Mouse (Mus musculus): ENCODE measurements around the gene Lgals9. TPM values are rescaled to one million over a fixed set of nuclear protein-coding genes. Genes with fewer than 3 reads are reported as not detected.
A peak's percentile ranks its signal among the peaks of the same experiment; 100 is the strongest.

Gene Lgals9
- polyA plus RNA-seq, 1 experiment from 2014 or later = 52.9 TPM

GRCm38 (mm10) chr11:78929345-78929744 is 55.4 kb downstream of the Lgals9 start:
- 0 out of 2 replicates have a peak, but pooled peaks cover 5% of the 10 kb centered on the region for H3K4me1 ChIP-seq (replicated peaks; ENCODE audit: control insufficient read depth, insufficient read depth, low read length)
- no peaks in the 10 kb centered on the region for H3K36me3 ChIP-seq (ENCODE audit: control insufficient read depth, insufficient read depth, low read length)
- H3K27me3 ChIP-seq (replicated peaks; ENCODE audit: control insufficient read depth, insufficient read depth, low read length) = peaks cover 24% of the 10 kb centered on the region
- WGBS = 60% methylated on average over 5 of the region's 5 CpGs
- H3K4me2 ChIP-seq (ENCODE audit: low read length) = no peak overlapping the region
- ATAC-seq (replicated peaks; ENCODE audit: low FRiP score, low TSS enrichment, low read depth) (no peak), DNase-seq (ENCODE audit: low spot score) (no peak)
- no peak overlapping the region for H3K9ac ChIP-seq (ENCODE audit: low read length)
- no peak overlapping the region for H3K4me3 ChIP-seq (ENCODE audit: low read depth, low read length)
- no peaks in the 10 kb centered on the region for H3K9me3 ChIP-seq (ENCODE audit: control insufficient read depth, low read length)
- no peak overlapping the region for H3K27ac ChIP-seq (ENCODE audit: low read depth)

GRCm38 (mm10) chr11:78924916-78925315 is 59.8 kb downstream of the Lgals9 start:
- DNase-seq (ENCODE audit: low spot score) (peak; percentile 63), ATAC-seq (replicated peaks; ENCODE audit: low FRiP score, low TSS enrichment, low read depth) (no peak; the same call in 1 of the 2 replicates)
- Histone ChIP-seq H3K4me2 (ENCODE audit: low read length) (peak overlapping the region; percentile 59), H3K36me3 (ENCODE audit: control insufficient read depth, insufficient read depth, low read length) (no peaks in the 10 kb centered on the region), H3K27me3 (replicated peaks; ENCODE audit: control insufficient read depth, insufficient read depth, low read length) (peaks cover 36% of the 10 kb centered on the region), H3K4me3 (ENCODE audit: low read depth, low read length) (peak overlapping the region; percentile 34), H3K9me3 (ENCODE audit: control insufficient read depth, low read length) (no peaks in the 10 kb centered on the region), H3K9ac (ENCODE audit: low read length) (peak overlapping the region; percentile 25; the same call in 1 of the 2 replicates), H3K27ac (ENCODE audit: low read depth) (no peak overlapping the region), H3K4me1 (replicated peaks; ENCODE audit: control insufficient read depth, insufficient read depth, low read length) (0 out of 2 replicates have a peak, but pooled peaks cover 5% of the 10 kb centered on the region)
- WGBS = under 1% methylated on average over 37 of the region's 37 CpGs

GRCm38 (mm10) chr11:78924111-78924510 is 60.6 kb downstream of the Lgals9 start:
- H3K4me1 ChIP-seq (replicated peaks; ENCODE audit: control insufficient read depth, insufficient read depth, low read length) = 0 out of 2 replicates have a peak, but pooled peaks cover 5% of the 10 kb centered on the region
- no peak overlapping the region for H3K4me3 ChIP-seq (ENCODE audit: low read depth, low read length)
- DNase-seq (ENCODE audit: low spot score) (no peak), ATAC-seq (replicated peaks; ENCODE audit: low FRiP score, low TSS enrichment, low read depth) (no peak)
- no peaks in the 10 kb centered on the region for H3K36me3 ChIP-seq (ENCODE audit: control insufficient read depth, insufficient read depth, low read length)
- 15% methylated on average over 9 of the region's 9 CpGs for WGBS
- no peak overlapping the region for H3K4me2 ChIP-seq (ENCODE audit: low read length)
- H3K9me3 ChIP-seq (ENCODE audit: control insufficient read depth, low read length) = no peaks in the 10 kb centered on the region
- peaks cover 36% of the 10 kb centered on the region for H3K27me3 ChIP-seq (replicated peaks; ENCODE audit: control insufficient read depth, insufficient read depth, low read length)
- H3K27ac ChIP-seq (ENCODE audit: low read depth) = no peak overlapping the region
- H3K9ac ChIP-seq (ENCODE audit: low read length) = no peak overlapping the region

DNA sequence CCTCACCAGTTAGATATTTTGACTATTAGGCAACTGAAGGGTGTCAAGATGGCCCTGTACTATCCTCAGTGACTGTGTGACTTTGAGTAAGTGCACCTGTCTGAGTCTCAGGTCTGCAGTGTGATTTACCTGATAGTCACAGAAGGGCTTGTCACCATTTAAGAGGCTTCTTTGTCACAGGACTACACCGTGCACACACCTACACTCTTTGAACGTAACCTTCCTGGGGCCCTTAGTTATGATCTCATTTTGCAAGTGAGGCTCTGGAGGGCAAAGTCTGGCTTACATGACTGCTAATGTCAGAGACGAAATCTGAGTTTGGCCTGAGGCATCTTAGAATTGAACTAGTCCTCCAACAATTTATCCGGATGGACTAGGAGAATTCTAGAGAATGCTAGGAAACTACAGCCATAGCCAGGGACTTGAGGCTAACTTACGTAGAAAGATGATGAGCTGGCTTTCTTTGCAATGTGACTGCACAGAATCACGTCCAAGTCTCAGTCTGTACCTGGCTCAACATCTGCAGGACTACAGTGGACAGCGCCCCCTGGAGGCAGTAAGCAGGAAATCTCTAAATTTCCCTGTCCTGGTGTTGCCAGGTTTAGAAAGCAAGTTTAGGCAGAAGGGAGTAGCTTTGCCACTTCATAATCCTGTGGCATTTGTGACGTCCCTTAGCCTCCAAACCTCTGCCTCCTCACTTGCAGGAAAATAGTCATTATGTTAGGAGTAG is 61.9 kb downstream of the Lgals9 start:
- Histone ChIP-seq H3K4me3 (ENCODE audit: low read depth, low read length) (no peak overlapping the region), H3K4me2 (ENCODE audit: low read length) (no peak overlapping the region), H3K9ac (ENCODE audit: low read length) (no peak overlapping the region), H3K36me3 (ENCODE audit: control insufficient read depth, insufficient read depth, low read length) (no peaks in the 10 kb centered on the region), H3K9me3 (ENCODE audit: control insufficient read depth, low read length) (no peaks in the 10 kb centered on the region), H3K27ac (ENCODE audit: low read depth) (no peak overlapping the region), H3K27me3 (replicated peaks; ENCODE audit: control insufficient read depth, insufficient read depth, low read length) (peaks cover 36% of the 10 kb centered on the region), H3K4me1 (replicated peaks; ENCODE audit: control insufficient read depth, insufficient read depth, low read length) (0 out of 2 replicates have a peak, but pooled peaks cover 5% of the 10 kb centered on the region)
- WGBS = 38% methylated on average over 8 of the region's 8 CpGs
- DNase-seq (ENCODE audit: low spot score) (peak; percentile 70), ATAC-seq (replicated peaks; ENCODE audit: low FRiP score, low TSS enrichment, low read depth) (no peak)

DNA sequence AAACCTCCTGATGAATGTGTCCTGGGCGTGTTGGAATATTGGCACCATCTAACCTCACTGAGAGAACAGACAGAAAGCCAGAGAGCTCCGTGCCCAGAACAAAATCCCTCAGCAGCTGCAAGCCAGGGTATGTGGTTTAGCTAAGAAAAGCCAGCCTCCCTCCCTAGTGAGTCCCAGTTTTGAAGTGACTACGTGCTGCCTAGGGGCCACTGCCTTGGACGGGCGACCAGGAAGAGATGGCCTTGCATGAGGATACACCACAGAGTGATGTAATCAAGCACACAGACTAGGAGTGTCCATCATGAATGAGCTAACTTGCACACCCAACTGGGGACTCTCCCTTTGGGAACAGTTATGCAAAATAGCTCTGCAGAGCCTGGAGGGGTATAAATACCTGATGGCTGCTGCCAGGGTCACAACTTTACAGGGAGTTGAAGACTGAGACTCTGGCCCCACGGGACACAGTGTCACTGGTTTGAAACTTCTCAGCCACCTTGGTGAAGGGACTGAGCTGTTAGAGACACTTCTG is 64.3 kb downstream of the Lgals9 start, which contains the start of gene Nos2:
Gene Nos2 (plus strand): TSS at position 377 of the 529 bp plus-strand sequence.
- Histone ChIP-seq H3K4me2 (ENCODE audit: low read length) (no peak within 1 kb of the TSS), H3K9ac (ENCODE audit: low read length) (no peak within 1 kb of the TSS), H3K4me1 (replicated peaks; ENCODE audit: control insufficient read depth, insufficient read depth, low read length) (0 out of 2 replicates have a peak, but pooled peaks cover 5% of the 10 kb centered on the region), H3K27ac (ENCODE audit: low read depth) (no peak within 1 kb of the TSS), H3K27me3 (replicated peaks; ENCODE audit: control insufficient read depth, insufficient read depth, low read length) (peaks cover 23% of the 10 kb centered on the region), H3K9me3 (ENCODE audit: control insufficient read depth, low read length) (no peaks in the 10 kb centered on the region), H3K4me3 (ENCODE audit: low read depth, low read length) (no peak within 1 kb of the TSS), H3K36me3 (ENCODE audit: control insufficient read depth, insufficient read depth, low read length) (no peaks in the 10 kb centered on the region)
- ATAC-seq (replicated peaks; ENCODE audit: low FRiP score, low TSS enrichment, low read depth) (no peak), DNase-seq (ENCODE audit: low spot score) (no peak)
- 44% methylated on average over 6 of the region's 6 CpGs for WGBS

DNA sequence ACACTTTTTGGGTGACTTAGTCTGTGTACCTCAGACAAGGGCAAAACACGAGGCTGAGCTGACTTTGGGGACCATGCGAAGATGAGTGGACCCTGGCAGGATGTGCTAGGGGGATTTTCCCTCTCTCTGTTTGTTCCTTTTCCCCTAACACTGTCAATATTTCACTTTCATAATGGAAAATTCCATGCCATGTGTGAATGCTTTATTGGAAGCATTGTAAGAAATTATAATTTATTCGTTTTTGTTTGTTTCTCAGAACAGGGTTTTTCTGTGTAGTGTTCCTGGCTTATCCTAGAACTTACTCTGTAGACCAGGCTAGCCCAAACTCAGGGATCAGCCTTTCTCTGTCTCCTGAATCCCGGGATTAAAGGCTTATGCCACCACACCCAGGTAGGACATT is 65.0 kb downstream of the Lgals9 start:
- Histone ChIP-seq H3K9me3 (ENCODE audit: control insufficient read depth, low read length) (no peaks in the 10 kb centered on the region), H3K27me3 (replicated peaks; ENCODE audit: control insufficient read depth, insufficient read depth, low read length) (peaks cover 16% of the 10 kb centered on the region), H3K27ac (ENCODE audit: low read depth) (no peak overlapping the region), H3K4me2 (ENCODE audit: low read length) (no peak overlapping the region), H3K4me3 (ENCODE audit: low read depth, low read length) (no peak overlapping the region), H3K36me3 (ENCODE audit: control insufficient read depth, insufficient read depth, low read length) (no peaks in the 10 kb centered on the region), H3K9ac (ENCODE audit: low read length) (no peak overlapping the region), H3K4me1 (replicated peaks; ENCODE audit: control insufficient read depth, insufficient read depth, low read length) (0 out of 2 replicates have a peak, but pooled peaks cover 3% of the 10 kb centered on the region)
- WGBS = 74% methylated on average over 4 of the region's 4 CpGs
- DNase-seq (ENCODE audit: low spot score) = no peak
- ATAC-seq (replicated peaks; ENCODE audit: low FRiP score, low TSS enrichment, low read depth) = no peak

- ATAC-seq (replicated peaks; ENCODE audit: low FRiP score, low TSS enrichment, low read depth) (no peak), DNase-seq (ENCODE audit: low spot score) (no peak)
- Histone ChIP-seq H3K27ac (ENCODE audit: low read depth) (no peak overlapping the region), H3K9me3 (ENCODE audit: control insufficient read depth, low read length) (no peaks in the 10 kb centered on the region), H3K27me3 (replicated peaks; ENCODE audit: control insufficient read depth, insufficient read depth, low read length) (no peaks in the 10 kb centered on the region), H3K4me1 (replicated peaks; ENCODE audit: control insufficient read depth, insufficient read depth, low read length) (no peaks in the 10 kb centered on the region), H3K36me3 (ENCODE audit: control insufficient read depth, insufficient read depth, low read length) (no peaks in the 10 kb centered on the region), H3K4me2 (ENCODE audit: low read length) (no peak overlapping the region), H3K9ac (ENCODE audit: low read length) (no peak overlapping the region), H3K4me3 (ENCODE audit: low read depth, low read length) (no peak overlapping the region)
- WGBS = 87% methylated on average over 1 of the region's 1 CpGs
These were observed 68.3 kb downstream of the Lgals9 start for GRCm38 (mm10) chr11:78916410-78916809.

- Histone ChIP-seq H3K4me3 (ENCODE audit: low read depth, low read length) (no peak overlapping the region), H3K9ac (ENCODE audit: low read length) (no peak overlapping the region), H3K4me2 (ENCODE audit: low read length) (no peak overlapping the region), H3K9me3 (ENCODE audit: control insufficient read depth, low read length) (no peaks in the 10 kb centered on the region), H3K27ac (ENCODE audit: low read depth) (no peak overlapping the region), H3K36me3 (ENCODE audit: control insufficient read depth, insufficient read depth, low read length) (no peaks in the 10 kb centered on the region), H3K27me3 (replicated peaks; ENCODE audit: control insufficient read depth, insufficient read depth, low read length) (no peaks in the 10 kb centered on the region), H3K4me1 (replicated peaks; ENCODE audit: control insufficient read depth, insufficient read depth, low read length) (no peaks in the 10 kb centered on the region)
- no peak for ATAC-seq (replicated peaks; ENCODE audit: low FRiP score, low TSS enrichment, low read depth)
- DNase-seq (ENCODE audit: low spot score) = no peak
- WGBS = 82% methylated on average over 6 of the region's 6 CpGs
These were observed 69.3 kb downstream of the Lgals9 start for GRCm38 (mm10) chr11:78915473-78915872.

Data from intestine, embryonic 14.5 days (tissue).